Mouse (Mus musculus) thymus, adult 2 months (tissue): ENCODE data around the gene Ankrd6.

Experiments used
- CTCF ChIP-seq: fragments of 200-500 bp; IDR thresholded peaks from 2 replicates; pipeline ENCODE4 v1.5.1; 2012; ENCODE audit warnings: mild to moderate bottlenecking, control low read depth, low read length, moderate library complexity, borderline replicate concordance; ENCODE audit not compliant: control insufficient read depth, poor library complexity, insufficient read depth; ENCODE audit errors: extremely low read depth
- POLR2A ChIP-seq: fragments of 200-500 bp; IDR thresholded peaks from 2 replicates; pipeline ENCODE4 v1.6.1; 2012; ENCODE audit warnings: mild to moderate bottlenecking, low read length, control low read depth, moderate library complexity; ENCODE audit not compliant: control insufficient read depth, poor library complexity, insufficient read depth; ENCODE audit errors: extremely low read depth

DNA sequence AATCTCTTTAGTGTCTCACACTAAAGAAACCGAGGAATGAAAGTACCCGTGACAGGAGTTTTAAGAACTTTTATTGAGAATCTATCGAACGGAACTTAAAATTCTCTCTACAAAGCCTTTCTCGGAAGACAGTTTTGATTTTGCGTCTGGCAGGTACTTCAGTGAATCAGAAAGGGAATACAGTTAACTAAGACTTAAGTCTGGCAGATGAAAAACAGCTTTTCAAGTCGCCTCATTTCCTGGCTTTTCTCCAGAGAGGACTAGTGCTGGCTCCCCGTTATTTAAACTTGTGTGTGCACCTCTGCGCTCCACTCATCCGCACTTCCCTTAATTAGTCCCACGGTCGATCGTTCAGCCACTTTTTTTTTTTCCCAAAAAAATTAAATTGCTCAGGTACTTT, 33.6 kb upstream of the Ankrd6 start:
- TF ChIP-seq POLR2A: no peak
- TF ChIP-seq CTCF: no peak
